Mouse (Mus musculus) MEL (cell line): ENCODE results near the gene Tpm1. TPM values are rescaled to one million over a fixed set of nuclear protein-coding genes. Genes with fewer than 3 reads are reported as not detected.

Experiments used
- DNase-seq: peaks from one replicate; pipeline ENCODE4 v3.0.0; 2011; ENCODE audit warnings: low read depth, low spot score
- H3K27ac ChIP-seq: 2 replicates; pipeline ENCODE4 v1.5.1; 2012; ENCODE audit warnings: low read depth, mild to moderate bottlenecking, control low read depth, low read length, moderate library complexity; ENCODE audit not compliant: control insufficient read depth
- H3K27me3 ChIP-seq, 2 experiments: fragments of 150-350 bp in 1 of 2; sonication (generic) in 1 of 2; 2 replicates each; pipeline ENCODE4 v1.6.1; 2012; ENCODE audit warnings: low read length in 2 of 2, mild to moderate bottlenecking in 2 of 2, improper control_type of control experiment in 1 of 2, moderate library complexity in 1 of 2; ENCODE audit not compliant: insufficient read depth in 2 of 2, control insufficient read depth in 1 of 2
- H3K36me3 ChIP-seq, 2 experiments: 2 replicates each; pipeline ENCODE4 v1.6.1; 2012 to 2014; ENCODE audit warnings: low read length in 2 of 2, improper control_type of control experiment in 1 of 2, inconsistent platforms in 1 of 2, mild to moderate bottlenecking in 1 of 2; ENCODE audit not compliant: insufficient read depth in 2 of 2, control insufficient read depth in 1 of 2
- H3K4me1 ChIP-seq, 2 experiments: fragments of 150-350 bp in 1 of 2; sonication (generic) in 1 of 2; 2 replicates each; pipeline ENCODE4 v1.6.1; 2012; ENCODE audit warnings: low read length in 2 of 2, improper control_type of control experiment in 1 of 2, mild to moderate bottlenecking in 1 of 2; ENCODE audit not compliant: insufficient read depth in 2 of 2, control insufficient read depth in 1 of 2
- H3K4me3 ChIP-seq, 2 experiments: fragments of 150-350 bp in 1 of 2; sonication (generic) in 1 of 2; 2 replicates each; pipeline ENCODE4 v1.5.1; 2012; ENCODE audit warnings: low read depth in 2 of 2, low read length in 2 of 2, mild to moderate bottlenecking in 2 of 2, moderate library complexity in 2 of 2, control low read depth in 1 of 2, improper control_type of control experiment in 1 of 2; ENCODE audit not compliant: control insufficient read depth in 1 of 2, insufficient read depth in 1 of 2
- H3K79me2 ChIP-seq: 2 replicates; pipeline ENCODE4 v1.6.1; 2012; ENCODE audit warnings: mild to moderate bottlenecking, low read length, moderate library complexity; ENCODE audit not compliant: control insufficient read depth, poor library complexity, insufficient read depth
- H3K9ac ChIP-seq: 2 replicates; pipeline ENCODE4 v1.6.1; 2012; ENCODE audit warnings: low read depth, mild to moderate bottlenecking, control low read depth, low read length, moderate library complexity; ENCODE audit not compliant: control insufficient read depth, poor library complexity, severe bottlenecking
- H3K9me3 ChIP-seq: fragments of 150-350 bp; sonication (generic); replicated peaks from 2 replicates; pipeline ENCODE4 v1.6.1; 2012; ENCODE audit warnings: mild to moderate bottlenecking, low read length, improper control_type of control experiment, moderate library complexity; ENCODE audit not compliant: insufficient read depth
- CHD1 ChIP-seq: IDR thresholded peaks from 2 replicates; pipeline ENCODE4 v1.6.1; 2012; ENCODE audit warnings: low read depth, mild to moderate bottlenecking, inconsistent platforms, low read length, improper control_type of control experiment
- CHD2 ChIP-seq: IDR thresholded peaks from 2 replicates; pipeline ENCODE4 v1.6.1; 2011; ENCODE audit warnings: low read length, improper control_type of control experiment
- CTCF ChIP-seq, 3 experiments: IDR thresholded peaks in 2 of 3; conservative IDR thresholded peaks in 1 of 3; 2 replicates each; pipeline ENCODE4 v1.5.1; 2011 to 2012; ENCODE audit warnings: low read length in 3 of 3, low read depth in 2 of 3, mild to moderate bottlenecking in 2 of 3, improper control_type of control experiment in 1 of 3, inconsistent platforms in 1 of 3, mixed read lengths in 1 of 3, moderate library complexity in 1 of 3; ENCODE audit not compliant: control insufficient read depth in 1 of 3, insufficient read depth in 1 of 3, poor library complexity in 1 of 3, severe bottlenecking in 1 of 3
- E2F4 ChIP-seq: IDR thresholded peaks from 2 replicates; pipeline ENCODE4 v1.6.1; 2011; ENCODE audit warnings: low read depth, low read length, improper control_type of control experiment, borderline replicate concordance
- GABPA ChIP-seq: IDR thresholded peaks from 2 replicates; pipeline ENCODE4 v1.6.1; 2012; ENCODE audit warnings: low read depth, mild to moderate bottlenecking, inconsistent platforms, low read length, improper control_type of control experiment, moderate library complexity
- GATA1 ChIP-seq: IDR thresholded peaks from 2 replicates; pipeline ENCODE4 v1.6.1; 2011; ENCODE audit warnings: low read depth, low read length, improper control_type of control experiment
- MAZ ChIP-seq: IDR thresholded peaks from 2 replicates; pipeline ENCODE4 v1.6.1; 2012; ENCODE audit warnings: low read depth, mild to moderate bottlenecking, inconsistent platforms, low read length, improper control_type of control experiment
- MEF2A ChIP-seq: IDR thresholded peaks from 2 replicates; pipeline ENCODE4 v1.6.1; 2014; ENCODE audit warnings: low read depth, mild to moderate bottlenecking, inconsistent platforms, low read length, improper control_type of control experiment; ENCODE audit not compliant: poor library complexity, insufficient replicate concordance, severe bottlenecking; ENCODE audit errors: extremely low read depth
- MYC ChIP-seq: IDR thresholded peaks from 2 replicates; pipeline ENCODE4 v1.6.1; 2011; ENCODE audit warnings: low read depth, mild to moderate bottlenecking, low read length, improper control_type of control experiment, moderate library complexity
- NRF1 ChIP-seq: IDR thresholded peaks from 2 replicates; pipeline ENCODE4 v1.6.1; 2014; ENCODE audit warnings: low read depth, mild to moderate bottlenecking, inconsistent platforms, low read length, improper control_type of control experiment, moderate library complexity; ENCODE audit not compliant: poor library complexity, insufficient read depth, severe bottlenecking
- POLR2A ChIP-seq, 2 experiments: IDR thresholded peaks; 2 replicates each; pipeline ENCODE4 v1.6.1; 2011 to 2012; ENCODE audit warnings: low read length in 2 of 2, mild to moderate bottlenecking in 2 of 2, control low read depth in 1 of 2, improper control_type of control experiment in 1 of 2, low read depth in 1 of 2, moderate library complexity in 1 of 2; ENCODE audit not compliant: control insufficient read depth in 1 of 2, insufficient read depth in 1 of 2, poor library complexity in 1 of 2
- POLR2AphosphoS5 ChIP-seq: IDR thresholded peaks from 2 replicates; pipeline ENCODE4 v1.6.1; 2012; ENCODE audit warnings: low read depth, borderline replicate concordance, mild to moderate bottlenecking, inconsistent platforms, low read length, moderate library complexity, mixed read lengths
- RCOR1 ChIP-seq: IDR thresholded peaks from 2 replicates; pipeline ENCODE4 v1.6.1; 2012; ENCODE audit warnings: low read depth, mild to moderate bottlenecking, inconsistent platforms, low read length, improper control_type of control experiment
- SIN3A ChIP-seq: IDR thresholded peaks from 2 replicates; pipeline ENCODE4 v1.6.1; 2012; ENCODE audit warnings: low read length, improper control_type of control experiment, inconsistent platforms
- TAL1 ChIP-seq: IDR thresholded peaks from 2 replicates; pipeline ENCODE4 v1.6.1; 2012; ENCODE audit warnings: mild to moderate bottlenecking, inconsistent platforms, low read length, moderate library complexity, mixed read lengths
- UBTF ChIP-seq: IDR thresholded peaks from 2 replicates; pipeline ENCODE4 v1.6.1; 2012; ENCODE audit warnings: low read depth, mild to moderate bottlenecking, inconsistent platforms, low read length, improper control_type of control experiment, moderate library complexity, borderline replicate concordance; ENCODE audit not compliant: insufficient read depth
- ZC3H11A ChIP-seq: IDR thresholded peaks from 2 replicates; pipeline ENCODE4 v1.6.1; 2012; ENCODE audit warnings: low read depth, mild to moderate bottlenecking, inconsistent platforms, low read length, improper control_type of control experiment
- ZKSCAN1 ChIP-seq: IDR thresholded peaks from 2 replicates; pipeline ENCODE4 v1.6.1; 2012; ENCODE audit warnings: low read depth, mild to moderate bottlenecking, inconsistent platforms, low read length, improper control_type of control experiment, moderate library complexity
- polyA plus RNA-seq, 2 experiments: library from polyadenylated mRNA; stranded (reverse) in 1 of 2; unstranded in 1 of 2; fragments of >175 nt in 1 of 2; fragments of >200 nt in 1 of 2; gene quantifications; 2 replicates each; pipeline versions ENCODE4 v1.2.1 to v1.2.4; 2012; ENCODE audit warnings: low replicate concordance in 2 of 2, low read depth in 1 of 2; ENCODE audit not compliant: insufficient read length in 2 of 2, insufficient read depth in 1 of 2, missing spikeins in 1 of 2
- total RNA-seq: library from RNA; depleted of rRNA; stranded (reverse); fragments of 300-350 nt; gene quantifications from 2 replicates; pipeline ENCODE4 v1.2.3, GENCODE M21; 2012

Gene Tpm1
- total and polyA plus RNA-seq, 3 experiments = 38.2 to 113 TPM; not detected in 1

- TF ChIP-seq GABPA = no peak
- no peak for TF ChIP-seq NRF1
- no peak for TF ChIP-seq UBTF
- no peak for TF ChIP-seq MYC
- TF ChIP-seq MEF2A = no peak
- no peak for TF ChIP-seq ZKSCAN1
- TF ChIP-seq ZC3H11A = no peak
- TF ChIP-seq SIN3A = no peak
- TF ChIP-seq CHD2 = no peak
- no peak for TF ChIP-seq MAZ
- no peak for TF ChIP-seq GATA1
- TF ChIP-seq E2F4 = no peak
- TF ChIP-seq, all 39 proteins: peak for 0
- peaks cover 0 to 8% of the 10 kb centered on the region in 2 experiments; a peak in 2 of 4 replicates for H3K36me3 ChIP-seq
- H3K79me2 ChIP-seq = no peaks in the 10 kb centered on the region
- DNase-seq = no peak
- no peak overlapping the region for H3K27ac ChIP-seq
- H3K4me1 ChIP-seq = peaks cover 0 to 5% of the 10 kb centered on the region in 2 experiments; a peak in 1 of 4 replicates
- H3K27me3 ChIP-seq = no peaks in the 10 kb centered on the region; a peak in 1 of 4 replicates
- H3K9me3 ChIP-seq = no peaks in the 10 kb centered on the region
- no peak overlapping the region for H3K4me3 ChIP-seq
- H3K9ac ChIP-seq = no peak overlapping the region
These were observed 630 bp upstream of the Tpm1 start for GRCm38 (mm10) chr9:67049836-67050235.

DNA sequence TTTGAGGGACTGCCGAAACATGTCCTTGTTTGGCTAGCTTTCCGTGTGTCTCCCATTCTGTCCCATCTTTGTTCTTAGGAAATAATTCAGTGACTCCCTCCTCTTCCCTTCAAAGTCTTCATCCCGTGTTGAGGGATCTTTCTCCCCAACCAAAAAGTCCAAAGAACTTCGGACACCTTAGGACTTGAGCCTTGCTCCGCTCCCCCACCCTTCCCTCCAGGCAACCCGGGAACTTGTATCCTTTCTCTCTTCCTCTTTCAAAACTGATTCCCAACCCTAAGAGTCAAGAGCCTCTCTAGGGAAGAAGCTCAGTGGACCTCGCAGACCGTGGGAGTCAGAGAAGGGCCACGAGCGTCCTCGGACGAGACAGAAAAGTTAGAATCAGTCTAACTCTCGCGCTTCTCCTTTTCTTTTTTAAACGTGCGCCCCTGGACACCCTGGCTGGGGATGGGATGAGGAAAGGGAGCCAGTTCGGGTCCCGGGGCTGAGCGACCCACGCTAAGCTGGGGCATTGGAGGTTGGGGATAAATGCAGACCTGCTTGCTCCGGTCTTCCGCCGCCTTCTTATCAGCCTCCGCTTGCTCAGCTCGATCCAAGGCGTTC is 622 bp downstream of the Tpm1 start:
- DNase-seq = no peak
- no peaks in the 10 kb centered on the region for H3K9me3 ChIP-seq
- peaks cover 0 to 10% of the 10 kb centered on the region in 2 experiments; a peak in 2 of 4 replicates for H3K36me3 ChIP-seq
- H3K4me1 ChIP-seq = peaks cover 2 to 5% of the 10 kb centered on the region in 2 experiments; a peak in 1 of 4 replicates
- no peaks in the 10 kb centered on the region; a peak in 1 of 4 replicates for H3K27me3 ChIP-seq
- no peak overlapping the region for H3K27ac ChIP-seq
- no peak overlapping the region for H3K4me3 ChIP-seq
- no peak overlapping the region for H3K9ac ChIP-seq
- peaks cover under 1% of the 10 kb centered on the region; the same call in 1 of the 2 replicates for H3K79me2 ChIP-seq
- 0 out of 4 replicates have a peak, but pooled peaks of 1 of the 2 experiments have one; percentile 1 for TF ChIP-seq POLR2A (IDR thresholded peaks at IDR 0.05; ENCODE audit: control insufficient read depth in 1 of 2, insufficient read depth in 1 of 2, low read depth in 1 of 2, low read length in 2 of 2, poor library complexity in 1 of 2)
- TF ChIP-seq TAL1 = no peak
- no peak for TF ChIP-seq CHD1
- no peak for TF ChIP-seq CTCF (IDR thresholded peaks at IDR 0.05 in 2 of 3, conservative IDR thresholded peaks at IDR 0.05 in 1 of 3; ENCODE audit: control insufficient read depth in 1 of 3, insufficient read depth in 1 of 3, low read depth in 2 of 3, low read length in 3 of 3, poor library complexity in 1 of 3, severe bottlenecking in 1 of 3)
- TF ChIP-seq POLR2AphosphoS5 = no peak
- no peak for TF ChIP-seq RCOR1
